Mouse (Mus musculus): ENCODE measurements at regions not wholly inside any gene's neighbourhood (a gene's known extent, or its start where the extent isn't known, plus 50 kb on each side); places are given as distances from the start of the nearest gene placed in this dataset.

DNA sequence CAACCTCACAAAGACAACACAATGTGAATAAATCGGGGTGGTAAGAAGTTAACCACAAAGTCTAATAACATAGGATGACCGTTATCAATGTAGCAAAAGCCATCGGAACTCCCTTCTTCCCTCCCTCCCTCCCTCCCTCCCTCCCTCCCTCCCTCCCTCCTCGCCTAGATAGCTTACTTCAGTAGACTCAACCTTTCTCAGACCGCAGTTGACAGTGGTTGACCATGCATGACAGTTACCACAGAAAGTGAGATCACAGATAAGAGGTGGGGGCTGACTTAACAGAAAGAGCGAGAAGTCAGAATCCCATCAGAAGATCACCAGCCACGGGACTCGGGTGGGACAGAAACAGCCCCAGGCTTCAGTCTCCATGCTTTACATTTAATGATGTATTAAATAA is 297.8 kb upstream of the Runx1 start:
- 0 out of 2 replicates have a peak, but pooled peaks cover under 1% of the 10 kb centered on the region for H3K4me1 ChIP-seq
- WGBS = 92% methylated on average over 7 of the region's 8 CpGs
- no peaks in the 10 kb centered on the region; the same call in none of the 2 replicates for H3K27me3 ChIP-seq
- no peak overlapping the region for H3K27ac ChIP-seq
- H3K4me2 ChIP-seq (replicated peaks) = no peak overlapping the region
- H3K9ac ChIP-seq = no peak overlapping the region
- no peak overlapping the region for H3K4me3 ChIP-seq
- no peaks in the 10 kb centered on the region for H3K9me3 ChIP-seq
- H3K36me3 ChIP-seq = no peaks in the 10 kb centered on the region
- ATAC-seq (ENCODE audit: low FRiP score, low read depth) = no peak

DNA sequence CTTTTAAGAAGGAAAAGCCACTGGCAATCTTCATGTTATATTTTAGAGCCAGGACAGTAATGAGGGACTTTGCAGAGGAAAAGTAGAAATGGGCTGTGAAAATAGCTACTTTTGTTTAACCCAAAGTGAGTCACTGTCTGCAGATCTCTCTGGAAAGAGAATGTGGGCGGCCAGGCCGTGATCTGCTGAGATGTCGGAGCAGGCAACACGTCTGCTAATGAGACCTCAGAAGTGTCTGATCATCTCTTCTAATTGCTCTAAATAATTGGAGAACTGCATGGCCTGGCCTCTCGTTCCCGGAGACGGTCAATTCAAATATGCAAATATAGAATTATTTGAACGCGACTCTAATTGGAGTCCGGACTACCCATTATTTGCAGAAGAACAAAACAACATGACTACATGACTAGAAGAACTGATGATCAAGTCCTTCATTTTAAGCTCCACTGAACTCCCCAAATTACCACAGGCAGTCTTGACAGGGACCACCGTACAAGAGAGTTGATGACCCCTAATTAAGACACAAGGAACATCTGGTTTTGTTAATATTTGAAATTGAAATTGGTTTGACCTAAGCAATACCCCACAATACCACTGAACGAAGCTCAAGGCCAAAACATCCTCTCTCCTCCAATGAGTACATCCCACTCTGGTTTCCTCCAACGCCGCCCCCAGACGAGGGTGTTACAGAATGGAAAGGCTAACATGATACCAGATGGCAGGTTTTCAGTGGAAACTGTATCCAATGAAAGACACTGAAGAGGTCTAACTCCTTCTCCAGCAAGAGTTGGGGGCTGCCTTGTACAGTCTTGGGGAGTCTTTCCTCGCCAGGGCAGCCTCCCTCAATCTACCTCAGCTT is 290.4 kb upstream of the Runx1 start:
- H3K9me3 ChIP-seq = no peaks in the 10 kb centered on the region

DNA sequence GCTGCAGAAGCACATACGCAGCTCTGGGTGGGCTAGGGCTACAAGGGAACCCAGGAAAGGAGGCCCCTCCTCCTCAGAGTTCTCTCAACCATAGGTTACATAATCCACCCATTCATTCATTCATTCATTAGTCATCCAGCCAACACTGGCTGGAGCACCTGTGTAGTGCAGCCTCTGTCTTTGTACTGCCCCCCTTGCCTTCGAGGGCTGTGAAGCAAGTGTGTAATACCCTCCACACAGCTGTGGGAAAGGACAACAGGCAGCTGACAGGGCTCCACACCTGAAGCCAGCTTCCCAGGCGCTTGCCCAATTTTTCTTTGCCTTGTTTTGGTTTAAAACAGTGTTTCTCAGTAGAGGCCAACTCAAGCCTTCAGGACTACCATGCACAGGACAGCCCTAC is 285.0 kb upstream of the Runx1 start:
- no peak overlapping the region for H3K27ac ChIP-seq
- ATAC-seq (ENCODE audit: low FRiP score, low read depth) = no peak

More for the DNA sequence above, 290.4 kb upstream of the Runx1 start:
- Histone ChIP-seq H3K9ac (no peak overlapping the region), H3K4me2 (replicated peaks) (no peak overlapping the region), H3K4me1 (no peaks in the 10 kb centered on the region), H3K36me3 (no peaks in the 10 kb centered on the region), H3K4me3 (no peak overlapping the region), H3K27ac (no peak overlapping the region), H3K27me3 (no peaks in the 10 kb centered on the region)
- 85% methylated on average over 16 of the region's 16 CpGs for WGBS
- no peak for ATAC-seq (ENCODE audit: low FRiP score, low read depth)

DNA sequence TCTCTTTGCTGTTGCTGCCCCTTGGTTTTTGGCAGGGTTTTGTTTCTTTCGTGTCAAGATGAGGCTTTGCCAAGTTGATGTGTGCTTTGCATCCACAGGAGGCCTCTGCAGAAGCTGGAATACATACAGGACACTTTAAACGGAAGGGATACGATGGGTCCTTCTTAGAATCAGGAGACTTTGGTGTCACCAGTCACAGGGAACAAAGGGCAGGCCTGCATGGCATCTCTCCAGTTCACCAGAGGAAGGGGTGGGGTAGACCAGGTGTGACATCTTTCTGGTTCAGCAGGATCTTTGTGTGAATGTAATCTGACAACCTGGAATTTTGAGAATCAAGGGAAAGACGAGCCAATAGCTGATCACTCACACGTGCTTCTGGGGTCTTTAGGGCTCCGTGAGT is 284.5 kb upstream of the Runx1 start:
- H3K4me1 ChIP-seq = peaks cover 18% of the 10 kb centered on the region; the same call in 1 of the 2 replicates
- H3K9me3 ChIP-seq = no peaks in the 10 kb centered on the region
- ATAC-seq (ENCODE audit: low FRiP score, low read depth) = no peak
- H3K4me3 ChIP-seq = no peak overlapping the region
- no peak overlapping the region for H3K27ac ChIP-seq
- H3K36me3 ChIP-seq = no peaks in the 10 kb centered on the region
- H3K27me3 ChIP-seq = no peaks in the 10 kb centered on the region
- WGBS = 86% methylated on average over 6 of the region's 6 CpGs
- no peak overlapping the region for H3K4me2 ChIP-seq (replicated peaks)
- H3K9ac ChIP-seq = no peak overlapping the region

More for the DNA sequence above, 285.0 kb upstream of the Runx1 start:
- Histone ChIP-seq H3K9me3 (no peaks in the 10 kb centered on the region), H3K9ac (no peak overlapping the region), H3K27me3 (no peaks in the 10 kb centered on the region), H3K36me3 (no peaks in the 10 kb centered on the region), H3K4me1 (peaks cover 18% of the 10 kb centered on the region; the same call in 1 of the 2 replicates), H3K4me3 (no peak overlapping the region), H3K4me2 (replicated peaks) (no peak overlapping the region)
- WGBS = 78% methylated on average over 3 of the region's 3 CpGs

DNA sequence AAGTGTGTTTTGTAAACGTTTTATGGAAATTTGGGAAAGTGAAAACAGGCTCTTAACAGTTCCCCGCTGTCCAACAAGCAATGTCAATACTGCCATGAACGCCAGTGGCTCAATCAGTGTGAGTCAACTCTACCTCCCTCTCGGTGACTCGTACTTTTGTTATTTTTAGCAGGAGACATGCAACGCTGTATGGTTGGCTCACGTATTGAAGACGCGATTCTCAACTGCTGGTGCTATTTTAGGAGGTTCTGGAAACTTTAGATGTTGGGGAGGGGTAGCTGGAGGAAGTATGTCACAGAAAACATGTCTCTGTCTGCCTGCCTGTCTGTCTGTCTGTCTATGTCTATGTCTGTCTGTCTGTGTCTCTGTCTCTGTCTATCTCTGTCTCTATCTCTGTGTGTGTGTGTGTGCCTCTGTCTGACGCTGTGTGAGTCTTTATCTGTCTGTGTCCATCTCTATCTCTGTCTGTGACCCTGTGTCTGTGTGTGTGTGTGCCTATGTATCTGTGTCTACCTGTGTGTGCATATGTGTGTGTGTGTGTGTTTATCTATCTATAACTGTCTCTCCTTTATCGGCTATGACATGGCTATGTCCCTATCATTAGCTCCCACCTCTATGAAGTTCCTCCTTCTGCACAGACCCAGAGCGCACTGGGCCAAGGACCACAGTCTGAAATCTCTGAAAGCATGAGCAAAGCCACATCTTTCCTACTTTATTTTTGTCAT is 283.9 kb upstream of the Runx1 start:
- 76% methylated on average over 12 of the region's 12 CpGs for WGBS
- ATAC-seq (ENCODE audit: low FRiP score, low read depth) = no peak

DNA sequence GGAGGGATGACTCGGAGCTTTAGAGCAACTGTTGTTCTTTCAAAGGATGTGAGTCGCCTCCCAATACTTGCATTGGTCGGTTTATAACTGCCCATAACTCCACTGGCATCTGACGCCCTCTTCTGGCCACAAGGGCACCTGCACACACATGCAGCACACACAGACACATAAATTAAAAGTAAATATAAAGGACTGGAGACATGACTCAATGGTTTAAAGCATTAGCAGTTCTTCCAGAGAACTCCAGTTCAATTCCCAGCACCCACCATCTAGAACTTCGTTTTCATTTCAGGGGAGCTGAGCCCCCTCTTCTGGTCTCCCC is 281.5 kb upstream of the Runx1 start:
- no peaks in the 10 kb centered on the region for H3K27me3 ChIP-seq
- H3K4me3 ChIP-seq = no peak overlapping the region
- WGBS = 83% methylated on average over 5 of the region's 5 CpGs
- peaks cover 18% of the 10 kb centered on the region; the same call in 1 of the 2 replicates for H3K4me1 ChIP-seq
- no peak overlapping the region for H3K27ac ChIP-seq
- H3K4me2 ChIP-seq (replicated peaks) = no peak overlapping the region
- no peaks in the 10 kb centered on the region for H3K9me3 ChIP-seq
- H3K9ac ChIP-seq = no peak overlapping the region
- no peaks in the 10 kb centered on the region for H3K36me3 ChIP-seq
- no peak for ATAC-seq (ENCODE audit: low FRiP score, low read depth)

More for the DNA sequence above, 283.9 kb upstream of the Runx1 start:
- no peak overlapping the region for H3K9ac ChIP-seq
- H3K4me1 ChIP-seq = peaks cover 18% of the 10 kb centered on the region; the same call in 1 of the 2 replicates
- H3K27me3 ChIP-seq = no peaks in the 10 kb centered on the region
- no peak overlapping the region for H3K27ac ChIP-seq
- no peak overlapping the region for H3K4me3 ChIP-seq
- H3K4me2 ChIP-seq (replicated peaks) = no peak overlapping the region
- H3K9me3 ChIP-seq = no peaks in the 10 kb centered on the region
- H3K36me3 ChIP-seq = no peaks in the 10 kb centered on the region

DNA sequence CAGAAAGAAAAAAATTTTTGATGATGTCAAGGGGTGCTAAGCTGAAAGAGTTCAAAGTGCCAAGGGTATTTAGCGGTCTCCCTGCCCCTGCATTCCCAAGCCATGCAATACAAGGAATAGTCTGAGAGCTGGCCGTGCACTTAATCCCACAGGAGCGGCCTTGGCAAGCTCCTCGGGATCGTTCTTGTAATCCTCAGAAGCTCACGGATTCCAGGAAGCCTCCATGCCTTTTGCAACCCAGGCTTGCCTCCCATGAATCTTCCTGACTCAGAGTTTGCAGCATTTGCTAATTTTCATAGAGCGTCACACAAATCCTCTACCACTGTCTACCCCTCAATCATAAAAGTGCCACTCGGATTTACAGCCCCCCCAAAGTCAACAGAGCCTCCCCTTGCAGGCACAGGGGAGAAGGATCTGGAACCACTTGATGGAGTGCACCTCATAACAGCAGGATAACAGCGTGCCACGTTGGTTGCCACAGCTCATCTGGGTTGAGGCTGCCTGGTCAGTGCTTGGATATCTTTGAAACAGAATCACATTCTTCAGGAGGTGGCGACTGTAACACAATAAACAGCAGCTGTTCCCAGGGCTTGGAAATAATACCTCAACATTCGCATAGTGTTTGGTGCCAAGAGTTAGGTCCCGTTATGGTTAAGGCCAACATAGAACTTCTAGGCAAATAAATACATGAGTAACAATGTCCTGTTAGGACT is 281.0 kb upstream of the Runx1 start:
- no peaks in the 10 kb centered on the region for H3K27me3 ChIP-seq
- 54% methylated on average over 13 of the region's 13 CpGs for WGBS
- peaks cover 22% of the 10 kb centered on the region; the same call in 1 of the 2 replicates for H3K4me1 ChIP-seq
- H3K4me2 ChIP-seq (replicated peaks) = no peak overlapping the region
- no peaks in the 10 kb centered on the region for H3K9me3 ChIP-seq
- H3K27ac ChIP-seq = no peak overlapping the region
- no peaks in the 10 kb centered on the region for H3K36me3 ChIP-seq
- no peak overlapping the region for H3K4me3 ChIP-seq
- no peak; the same call in 1 of the 2 replicates for ATAC-seq (ENCODE audit: low FRiP score, low read depth)
- no peak overlapping the region for H3K9ac ChIP-seq

DNA sequence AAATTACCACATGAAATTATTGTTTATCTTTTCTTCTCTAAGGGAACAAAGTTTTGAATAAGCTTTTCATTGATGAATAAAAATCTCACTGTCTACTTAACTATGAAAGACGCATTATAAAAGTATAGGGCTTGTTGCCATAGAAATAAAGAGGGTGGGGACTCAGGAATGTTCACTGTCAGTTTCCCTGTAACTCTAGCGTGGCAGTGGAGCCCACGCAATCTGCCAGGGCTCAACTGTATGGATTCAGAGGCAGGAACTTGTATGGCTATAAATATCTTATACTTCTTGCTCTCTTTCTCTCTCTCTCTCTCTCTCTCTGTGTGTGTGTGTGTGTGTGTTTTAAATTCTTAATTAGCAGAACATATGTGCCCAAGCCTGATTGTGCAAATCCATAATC is 276.2 kb upstream of the Runx1 start:
- Histone ChIP-seq H3K4me2 (replicated peaks) (no peak overlapping the region), H3K9me3 (no peaks in the 10 kb centered on the region), H3K9ac (no peak overlapping the region), H3K27ac (no peak overlapping the region), H3K36me3 (no peaks in the 10 kb centered on the region), H3K27me3 (no peaks in the 10 kb centered on the region), H3K4me1 (peaks cover 9% of the 10 kb centered on the region), H3K4me3 (no peak overlapping the region)
- ATAC-seq (ENCODE audit: low FRiP score, low read depth) = no peak
- 59% methylated on average over 3 of the region's 3 CpGs for whole genome bisulfite sequencing

DNA sequence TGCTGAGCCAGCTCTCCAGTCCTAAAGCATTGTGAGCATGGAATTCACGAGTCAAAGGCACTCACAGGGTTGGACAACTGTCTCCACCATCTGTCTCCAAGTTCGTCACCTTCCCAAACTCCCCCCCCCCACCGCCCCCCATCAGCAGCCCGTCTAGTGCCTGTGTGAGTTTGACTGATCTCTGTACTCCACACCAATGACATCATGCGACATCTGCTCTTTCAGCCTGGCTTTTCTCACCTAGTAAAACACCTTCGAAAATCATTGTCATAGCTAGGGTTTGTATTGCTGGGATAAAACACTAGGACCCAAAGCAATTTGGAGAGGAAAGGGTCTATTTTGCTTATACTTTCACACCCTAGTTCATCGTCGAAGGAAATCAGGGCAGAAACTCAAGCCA is 272.1 kb upstream of the Runx1 start:
- no peak for ATAC-seq (ENCODE audit: low FRiP score, low read depth)
- Histone ChIP-seq H3K4me3 (no peak overlapping the region), H3K9me3 (no peaks in the 10 kb centered on the region), H3K36me3 (no peaks in the 10 kb centered on the region), H3K4me1 (peaks cover 4% of the 10 kb centered on the region), H3K4me2 (replicated peaks) (no peak overlapping the region), H3K9ac (no peak overlapping the region), H3K27me3 (no peaks in the 10 kb centered on the region), H3K27ac (no peak overlapping the region)
- WGBS = 54% methylated on average over 8 of the region's 8 CpGs

DNA sequence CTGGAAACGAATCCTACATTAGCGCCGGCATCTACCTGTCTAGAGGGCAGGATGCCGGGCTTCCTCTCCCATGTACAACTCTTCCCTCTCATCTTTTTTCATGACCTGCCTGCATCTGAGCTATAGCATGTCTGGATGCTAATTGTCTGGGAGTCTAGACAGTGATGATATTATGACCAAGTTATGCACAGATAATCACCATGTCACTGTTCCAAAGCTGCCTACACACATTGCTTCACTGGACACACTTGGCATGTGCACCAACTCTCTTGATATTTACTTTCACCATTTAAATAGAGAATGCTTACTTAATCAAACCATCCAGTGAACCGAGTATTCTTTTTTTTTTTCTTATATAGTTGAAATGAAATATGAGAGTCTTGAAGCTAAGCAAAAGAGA is 270.2 kb upstream of the Runx1 start:
- no peak overlapping the region for H3K9ac ChIP-seq
- no peak overlapping the region for H3K4me3 ChIP-seq
- H3K4me1 ChIP-seq = peaks cover 8% of the 10 kb centered on the region
- no peaks in the 10 kb centered on the region for H3K36me3 ChIP-seq
- 86% methylated on average over 5 of the region's 5 CpGs for WGBS
- H3K27me3 ChIP-seq = no peaks in the 10 kb centered on the region
- no peak overlapping the region for H3K4me2 ChIP-seq (replicated peaks)
- ATAC-seq (ENCODE audit: low FRiP score, low read depth) = no peak
- H3K9me3 ChIP-seq = peaks cover 2% of the 10 kb centered on the region; the same call in 1 of the 2 replicates
- no peak overlapping the region for H3K27ac ChIP-seq

DNA sequence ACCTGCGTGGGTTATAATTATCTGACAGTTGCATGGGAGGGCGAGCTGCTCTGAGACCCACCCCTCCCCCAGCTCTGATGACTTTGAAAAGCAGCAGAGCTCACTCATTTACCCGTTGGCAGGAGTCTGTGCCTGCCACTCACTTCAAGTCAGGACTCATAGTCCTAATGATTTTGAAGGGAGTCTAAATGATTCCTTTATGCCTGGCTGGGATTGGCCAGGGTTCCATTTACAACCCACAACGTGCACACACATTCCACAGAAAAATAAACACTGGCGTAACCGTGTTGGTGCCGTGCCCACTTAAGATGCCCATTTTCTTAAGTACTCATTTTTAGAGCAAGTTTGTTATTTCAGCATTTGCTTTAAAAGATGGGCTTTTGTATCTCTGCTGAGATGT is 266.8 kb upstream of the Runx1 start:
- Histone ChIP-seq H3K27ac (peak overlapping the region; percentile 63), H3K4me3 (no peak overlapping the region), H3K9me3 (peaks cover 7% of the 10 kb centered on the region; the same call in 1 of the 2 replicates), H3K27me3 (0 out of 2 replicates have a peak, but pooled peaks cover 2% of the 10 kb centered on the region), H3K36me3 (no peaks in the 10 kb centered on the region), H3K4me1 (peaks cover 23% of the 10 kb centered on the region), H3K4me2 (replicated peaks) (peak overlapping the region; percentile 28), H3K9ac (no peak overlapping the region)
- WGBS = 37% methylated on average over 7 of the region's 7 CpGs
- peak; percentile 71; the same call in 1 of the 2 replicates for ATAC-seq (ENCODE audit: low FRiP score, low read depth)
